Mouse (Mus musculus): ENCODE results near the gene Jade3. TPM values are rescaled to one million over a fixed set of nuclear protein-coding genes. Genes with fewer than 3 reads are reported as not detected.

The Jade3 gene
- polyA plus RNA-seq, 2 experiments: 4.3 to 6.2 TPM

GRCm38 (mm10) chrX:20497682-20498081, 72.2 kb downstream of the Jade3 start:
- H3K4me1 ChIP-seq (ENCODE audit: control insufficient read depth, insufficient read depth, low read length): no peaks in the 10 kb centered on the region
- TF ChIP-seq POLR2A (IDR thresholded peaks at IDR 0.05; ENCODE audit: borderline replicate concordance, extremely low read depth, insufficient read depth, insufficient read length): no peak
- no peak overlapping the region for H3K4me3 ChIP-seq (replicated peaks; ENCODE audit: low read length)
- H3K36me3 ChIP-seq (ENCODE audit: control insufficient read depth, insufficient read depth, low read length): peaks cover 7% of the 10 kb centered on the region
- ATAC-seq (ENCODE audit: low FRiP score, low read depth): no peak
- no peak overlapping the region for H3K27ac ChIP-seq (replicated peaks; ENCODE audit: low read depth, low read length)
- no peaks in the 10 kb centered on the region for H3K27me3 ChIP-seq (ENCODE audit: control insufficient read depth, insufficient read depth, low read length)
- WGBS: 92% methylated on average over 3 of the region's 3 CpGs
- no peak overlapping the region for H3K9ac ChIP-seq (ENCODE audit: low read depth, low read length, severe bottlenecking)
- no peaks in the 10 kb centered on the region for H3K9me3 ChIP-seq (ENCODE audit: control insufficient read depth, low read length)
- H3K4me2 ChIP-seq (replicated peaks; ENCODE audit: low read depth, low read length, severe bottlenecking): no peak overlapping the region
- no peak for DNase-seq (ENCODE audit: low spot score)

GRCm38 (mm10) chrX:20520290-20520939, 94.9 kb downstream of the Jade3 start:
- ATAC-seq (ENCODE audit: low FRiP score, low read depth): no peak
- WGBS: 72% methylated on average over 7 of the region's 7 CpGs
- H3K9ac ChIP-seq (ENCODE audit: low read depth, low read length, severe bottlenecking): no peak overlapping the region
- no peak overlapping the region for H3K4me2 ChIP-seq (replicated peaks; ENCODE audit: low read depth, low read length, severe bottlenecking)
- no peak overlapping the region for H3K4me3 ChIP-seq (replicated peaks; ENCODE audit: low read length)
- no peaks in the 10 kb centered on the region for H3K4me1 ChIP-seq (ENCODE audit: control insufficient read depth, insufficient read depth, low read length)
- no peaks in the 10 kb centered on the region for H3K9me3 ChIP-seq (ENCODE audit: control insufficient read depth, low read length)
- H3K27me3 ChIP-seq (ENCODE audit: control insufficient read depth, insufficient read depth, low read length): no peaks in the 10 kb centered on the region
- H3K36me3 ChIP-seq (ENCODE audit: control insufficient read depth, insufficient read depth, low read length): no peaks in the 10 kb centered on the region
- TF ChIP-seq POLR2A (IDR thresholded peaks at IDR 0.05; ENCODE audit: borderline replicate concordance, extremely low read depth, insufficient read depth, insufficient read length): no peak
- no peak overlapping the region for H3K27ac ChIP-seq (replicated peaks; ENCODE audit: low read depth, low read length)
- no peak for DNase-seq (ENCODE audit: low spot score)

GRCm38 (mm10) chrX:20521578-20521977, 96.1 kb downstream of the Jade3 start:
- no peaks in the 10 kb centered on the region for H3K9me3 ChIP-seq (ENCODE audit: control insufficient read depth, low read length)
- no peaks in the 10 kb centered on the region for H3K27me3 ChIP-seq (ENCODE audit: control insufficient read depth, insufficient read depth, low read length)
- DNase-seq (ENCODE audit: low spot score) (no peak), ATAC-seq (ENCODE audit: low FRiP score, low read depth) (no peak)
- H3K4me1 ChIP-seq (ENCODE audit: control insufficient read depth, insufficient read depth, low read length): no peaks in the 10 kb centered on the region
- H3K36me3 ChIP-seq (ENCODE audit: control insufficient read depth, insufficient read depth, low read length): no peaks in the 10 kb centered on the region
- no peak overlapping the region for H3K27ac ChIP-seq (replicated peaks; ENCODE audit: low read depth, low read length)
- no peak overlapping the region for H3K4me2 ChIP-seq (replicated peaks; ENCODE audit: low read depth, low read length, severe bottlenecking)
- no peak overlapping the region for H3K4me3 ChIP-seq (replicated peaks; ENCODE audit: low read length)
- no peak overlapping the region for H3K9ac ChIP-seq (ENCODE audit: low read depth, low read length, severe bottlenecking)
- TF ChIP-seq POLR2A (IDR thresholded peaks at IDR 0.05; ENCODE audit: borderline replicate concordance, extremely low read depth, insufficient read depth, insufficient read length): no peak

- H3K36me3 ChIP-seq (ENCODE audit: control insufficient read depth, insufficient read depth, low read length): no peaks in the 10 kb centered on the region
- H3K4me2 ChIP-seq (replicated peaks; ENCODE audit: low read depth, low read length, severe bottlenecking): no peak overlapping the region
- no peak overlapping the region for H3K4me3 ChIP-seq (replicated peaks; ENCODE audit: low read length)
- no peaks in the 10 kb centered on the region for H3K4me1 ChIP-seq (ENCODE audit: control insufficient read depth, insufficient read depth, low read length)
- WGBS: 45% methylated on average over 1 of the region's 1 CpGs
- H3K27ac ChIP-seq (replicated peaks; ENCODE audit: low read depth, low read length): no peak overlapping the region
- DNase-seq (ENCODE audit: low spot score): no peak
- H3K27me3 ChIP-seq (ENCODE audit: control insufficient read depth, insufficient read depth, low read length): no peaks in the 10 kb centered on the region
- no peaks in the 10 kb centered on the region for H3K9me3 ChIP-seq (ENCODE audit: control insufficient read depth, low read length)
- TF ChIP-seq POLR2A (IDR thresholded peaks at IDR 0.05; ENCODE audit: borderline replicate concordance, extremely low read depth, insufficient read depth, insufficient read length): no peak
- no peak for ATAC-seq (ENCODE audit: low FRiP score, low read depth)
- H3K9ac ChIP-seq (ENCODE audit: low read depth, low read length, severe bottlenecking): no peak overlapping the region
Measured at GRCm38 (mm10) chrX:20532621-20533020, 107.1 kb downstream of the Jade3 start.

- TF ChIP-seq POLR2A (IDR thresholded peaks at IDR 0.05; ENCODE audit: borderline replicate concordance, extremely low read depth, insufficient read depth, insufficient read length): no peak
- H3K4me1 ChIP-seq (ENCODE audit: control insufficient read depth, insufficient read depth, low read length): no peaks in the 10 kb centered on the region
- ATAC-seq (ENCODE audit: low FRiP score, low read depth): no peak
- H3K4me2 ChIP-seq (replicated peaks; ENCODE audit: low read depth, low read length, severe bottlenecking): no peak overlapping the region
- no peak overlapping the region for H3K4me3 ChIP-seq (replicated peaks; ENCODE audit: low read length)
- 85% methylated on average over 3 of the region's 3 CpGs for WGBS
- no peak for DNase-seq (ENCODE audit: low spot score)
- no peak overlapping the region for H3K9ac ChIP-seq (ENCODE audit: low read depth, low read length, severe bottlenecking)
- H3K36me3 ChIP-seq (ENCODE audit: control insufficient read depth, insufficient read depth, low read length): no peaks in the 10 kb centered on the region
- H3K9me3 ChIP-seq (ENCODE audit: control insufficient read depth, low read length): no peaks in the 10 kb centered on the region
- no peak overlapping the region for H3K27ac ChIP-seq (replicated peaks; ENCODE audit: low read depth, low read length)
- no peaks in the 10 kb centered on the region for H3K27me3 ChIP-seq (ENCODE audit: control insufficient read depth, insufficient read depth, low read length)
Measured at GRCm38 (mm10) chrX:20543867-20544266, 118.4 kb downstream of the Jade3 start.

All from limb, embryonic 14.5 days (tissue).